9 mouse cellular contexts compared by ENCODE assay signal in genomic region chr10:24873624-24874023, GRCm38 (mm10). TPM values are rescaled to one million over a fixed set of nuclear protein-coding genes. Genes with fewer than 3 reads are reported as not detected.
DNase-seq lines count a peak whose midpoint lies in the region; ATAC-seq and TF ChIP-seq lines count a peak whose summit lies in the region.
"Had no signal": no experiment of that assay in that cellular context is flagged by ENCODE, and none has a peak within 500 bp of the region (broad histone marks: within the 10 kb centered on the region; RNA-seq: fewer than 3 reads in every experiment).

No protein-coding gene starts in this region.

- no peaks in the 10 kb centered on the region for H3K9me3 ChIP-seq in intestine, postnatal 0 days (ENCODE audit: control insufficient read depth)
- H3K9me3 ChIP-seq in intestine, embryonic 16.5 days (ENCODE audit: control insufficient read depth, low read length) = no peaks in the 10 kb centered on the region
- H3K9me3 ChIP-seq: stomach, embryonic 15.5 days had no signal

- no peak overlapping the region for H3K9ac ChIP-seq in intestine, postnatal 0 days (ENCODE audit: low read depth, low read length)
- H3K9ac ChIP-seq in intestine, embryonic 16.5 days (ENCODE audit: low read depth, low read length) = no peak overlapping the region
- H3K9ac ChIP-seq: hindbrain, embryonic 14.5 days; stomach, embryonic 15.5 days had no signal

- TF ChIP-seq CTCF in intestine, postnatal 0 days (IDR thresholded peaks at IDR 0.05; ENCODE audit: low read depth) = peak; percentile 55
- TF ChIP-seq CTCF in testis, adult 2 months (IDR thresholded peaks at IDR 0.05; ENCODE audit: control insufficient read depth, insufficient read depth, insufficient replicate concordance, low read depth, low read length) = peak; percentile 60; the same call in 1 of the 2 replicates
- TF ChIP-seq CTCF in thymus, adult 2 months (IDR thresholded peaks at IDR 0.05; ENCODE audit: borderline replicate concordance, control insufficient read depth, extremely low read depth, insufficient read depth, low read length, poor library complexity) = no peak

- DNase-seq in testis, postnatal 14 days (ENCODE audit: low spot score) = no peak
- DNase-seq in ZHBTc4 (ENCODE audit: low read depth, low spot score) = peak; percentile 68
- no peak for DNase-seq in thymus, adult 2 months

- no peak overlapping the region for H3K27ac ChIP-seq in intestine, postnatal 0 days (ENCODE audit: low read depth, low read length)
- H3K27ac ChIP-seq in intestine, embryonic 16.5 days (ENCODE audit: low read length) = no peak overlapping the region
- no peak overlapping the region for H3K27ac ChIP-seq in testis, adult 2 months (ENCODE audit: control insufficient read depth, insufficient read depth, low read depth, low read length)
- H3K27ac ChIP-seq in thymus, adult 2 months (ENCODE audit: control insufficient read depth, insufficient read depth, low read length) = no peak overlapping the region
- H3K27ac ChIP-seq: hindbrain, embryonic 14.5 days; stomach, embryonic 15.5 days had no signal

- peaks cover 59% of the 10 kb centered on the region for H3K36me3 ChIP-seq in intestine, postnatal 0 days (ENCODE audit: control insufficient read depth, insufficient read depth)
- H3K36me3 ChIP-seq in intestine, embryonic 16.5 days (ENCODE audit: control insufficient read depth, insufficient read depth, low read length) = 0 out of 2 replicates have a peak, but pooled peaks cover 6% of the 10 kb centered on the region
- H3K36me3 ChIP-seq in testis, adult 2 months (ENCODE audit: control insufficient read depth, insufficient read depth, low read length) = peaks cover 2% of the 10 kb centered on the region; the same call in 1 of the 2 replicates
- H3K36me3 ChIP-seq in thymus, adult 2 months (ENCODE audit: control insufficient read depth, insufficient read depth, low read length) = peaks cover 41% of the 10 kb centered on the region

- TF ChIP-seq POLR2A in testis, adult 2 months (IDR thresholded peaks at IDR 0.05; ENCODE audit: control insufficient read depth, low read depth, low read length) = no peak
- TF ChIP-seq POLR2A in thymus, adult 2 months (IDR thresholded peaks at IDR 0.05; ENCODE audit: control insufficient read depth, extremely low read depth, insufficient read depth, low read length, poor library complexity) = no peak

- 77% methylated on average over 4 of the region's 4 CpGs for WGBS in intestine, postnatal 0 days
- 82% methylated on average over 4 of the region's 4 CpGs for WGBS in intestine, embryonic 16.5 days
- WGBS in thymus, adult 2 months = 87% methylated on average over 4 of the region's 4 CpGs

- H3K4me1 ChIP-seq in intestine, postnatal 0 days (replicated peaks; ENCODE audit: control insufficient read depth, insufficient read depth, low read length) = no peaks in the 10 kb centered on the region
- no peaks in the 10 kb centered on the region for H3K4me1 ChIP-seq in intestine, embryonic 16.5 days (ENCODE audit: control insufficient read depth, insufficient read depth, low read length)
- peaks cover 2% of the 10 kb centered on the region; the same call in 1 of the 2 replicates for H3K4me1 ChIP-seq in testis, adult 2 months (ENCODE audit: control insufficient read depth, insufficient read depth, low read length)
- no peaks in the 10 kb centered on the region for H3K4me1 ChIP-seq in thymus, adult 2 months (replicated peaks; ENCODE audit: control insufficient read depth, insufficient read depth, low read length)
- H3K4me1 ChIP-seq: stomach, embryonic 15.5 days had no signal

- no peak overlapping the region for H3K4me3 ChIP-seq in intestine, postnatal 0 days (ENCODE audit: low read depth, low read length)
- H3K4me3 ChIP-seq in intestine, embryonic 16.5 days (ENCODE audit: low read length) = no peak overlapping the region
- no peak overlapping the region for H3K4me3 ChIP-seq in testis, adult 2 months (ENCODE audit: control insufficient read depth, low read depth, low read length)
- no peak overlapping the region for H3K4me3 ChIP-seq in thymus, adult 2 months (ENCODE audit: control insufficient read depth, insufficient read depth, low read length)
- H3K4me3 ChIP-seq: stomach, embryonic 15.5 days had no signal

- ATAC-seq in intestine, postnatal 0 days = no peak
- no peak for ATAC-seq in intestine, embryonic 16.5 days
- no peak for ATAC-seq in erythroid progenitor cell, adult 5-6 weeks (replicated peaks; ENCODE audit: low FRiP score, poor library complexity, severe bottlenecking)

- no peaks in the 10 kb centered on the region for H3K27me3 ChIP-seq in intestine, postnatal 0 days (replicated peaks; ENCODE audit: control insufficient read depth, insufficient read depth, low read length)
- H3K27me3 ChIP-seq in intestine, embryonic 16.5 days (replicated peaks; ENCODE audit: control insufficient read depth, insufficient read depth, low read length) = no peaks in the 10 kb centered on the region
- no peaks in the 10 kb centered on the region for H3K27me3 ChIP-seq in testis, adult 2 months (ENCODE audit: control insufficient read depth, insufficient read depth, low read length)
- H3K27me3 ChIP-seq in thymus, adult 2 months (ENCODE audit: control insufficient read depth, insufficient read depth, low read length) = no peaks in the 10 kb centered on the region
- H3K27me3 ChIP-seq: stomach, embryonic 15.5 days had no signal

- no peak overlapping the region for H3K4me2 ChIP-seq in intestine, postnatal 0 days (replicated peaks; ENCODE audit: low read depth)
- H3K4me2 ChIP-seq in intestine, embryonic 16.5 days (ENCODE audit: low read depth, low read length) = no peak overlapping the region
- H3K4me2 ChIP-seq: hindbrain, embryonic 14.5 days; stomach, embryonic 15.5 days had no signal

RNA-seq across cellular contexts. Expression of gene Med23, which starts 3.8 kb away (rescaled TPM):
- 5.7 and 5.8 TPM in 2 replicates for polyA plus RNA-seq in intestine, postnatal 0 days (2015; fragmentation: Nextera tagmentation; extraction: Ambion mirVana)
- 14.6 and 15.7 TPM in 2 replicates for polyA plus RNA-seq in intestine, embryonic 16.5 days (2015; fragmentation: Nextera tagmentation; extraction: Ambion mirVana)
- 19.5 and 22.4 TPM in 2 replicates for polyA plus RNA-seq in testis, adult 2 months (2012; rRNA removed)
- total RNA-seq in erythroid progenitor cell, adult 5-6 weeks (2015; ENCODE audit: low replicate concordance) = 14.4 and 22.6 TPM in 2 replicates
- total RNA-seq in erythroid progenitor cell, adult 5-6 weeks (2017; ENCODE audit: low replicate concordance) = 14.2 and 35.2 TPM in 2 replicates
- polyA plus RNA-seq in thymus, adult 2 months (2012; rRNA removed) = 28.9 and 30.9 TPM in 2 replicates

RNA-seq across cellular contexts. Expression of gene Enpp3, which starts 31.0 kb away (rescaled TPM):
- 151 and 152 TPM in 2 replicates for polyA plus RNA-seq in intestine, postnatal 0 days (2015; fragmentation: Nextera tagmentation; extraction: Ambion mirVana)
- 25.1 and 38.5 TPM in 2 replicates for polyA plus RNA-seq in intestine, embryonic 16.5 days (2015; fragmentation: Nextera tagmentation; extraction: Ambion mirVana)
- 0.35 and 0.51 TPM in 2 replicates for polyA plus RNA-seq in testis, adult 2 months (2012; rRNA removed)
- 1.3 and 2.9 TPM in 2 replicates for total RNA-seq in erythroid progenitor cell, adult 5-6 weeks (2015; ENCODE audit: low replicate concordance)
- total RNA-seq in erythroid progenitor cell, adult 5-6 weeks (2017; ENCODE audit: low replicate concordance) = 0.30 and 1.4 TPM in 2 replicates
- 0.53 and 0.57 TPM in 2 replicates for polyA plus RNA-seq in thymus, adult 2 months (2012; rRNA removed)

RNA-seq across cellular contexts. Expression of gene Arg1, which starts 53.7 kb away (rescaled TPM):
- 1.7 and 2.0 TPM in 2 replicates for polyA plus RNA-seq in intestine, postnatal 0 days (2015; fragmentation: Nextera tagmentation; extraction: Ambion mirVana)
- 4.9 and 5.9 TPM in 2 replicates for polyA plus RNA-seq in intestine, embryonic 16.5 days (2015; fragmentation: Nextera tagmentation; extraction: Ambion mirVana)
- polyA plus RNA-seq in testis, adult 2 months (2012; rRNA removed) = 0.12 TPM in 1 of 2 replicates, not detected in the other
- total RNA-seq in erythroid progenitor cell, adult 5-6 weeks (2015; ENCODE audit: low replicate concordance) = 1.3 TPM in 1 of 2 replicates, not detected in the other
- total RNA-seq in erythroid progenitor cell, adult 5-6 weeks (2017; ENCODE audit: low replicate concordance) = 0.51 and 2.3 TPM in 2 replicates
- polyA plus RNA-seq in thymus, adult 2 months (2012; rRNA removed) = 0.23 and 1.0 TPM in 2 replicates

Comparison
In these comparisons a context has a peak if more than half of its experiments do, and no peak if none do; other contexts are left out.
1. RNA of gene Enpp3, which starts 31.0 kb away (polyA plus RNA-seq): 151 to 152 TPM in intestine, postnatal 0 days and 25.1 to 38.5 TPM in intestine, embryonic 16.5 days; 0.53 to 0.57 TPM in thymus, adult 2 months and 0.35 to 0.51 TPM in testis, adult 2 months; every median in the first group is over 10 times any median in the second.